Mouse (Mus musculus) myocyte (in vitro differentiated cells): ENCODE results near the gene Tmeff1. TPM values are rescaled to one million over a fixed set of nuclear protein-coding genes. Genes with fewer than 3 reads are reported as not detected.

Experiments
- H3K27me3 ChIP-seq: one replicate; pipeline ENCODE4 v1.6.1; 2011; ENCODE audit not compliant: control insufficient read depth, insufficient read depth, insufficient read length
- H3K36me3 ChIP-seq: one replicate; pipeline ENCODE4 v1.6.1; 2011; ENCODE audit not compliant: control insufficient read depth, insufficient read depth
- H3K4me2 ChIP-seq: one replicate; pipeline ENCODE4 v1.6.1; 2011; ENCODE audit warnings: low read depth, control low read depth
- H3K4me3 ChIP-seq: one replicate; pipeline ENCODE4 v1.5.1; 2011; ENCODE audit warnings: mild to moderate bottlenecking, control low read depth, moderate library complexity
- H3K79me2 ChIP-seq: one replicate; pipeline ENCODE4 v1.6.1; 2011; ENCODE audit not compliant: control insufficient read depth, insufficient read depth
- H3ac ChIP-seq: one replicate; pipeline ENCODE4 v1.6.1; 2011; ENCODE audit not compliant: control insufficient read depth, insufficient read length
- CEBPB ChIP-seq: IDR thresholded peaks from 2 replicates; pipeline ENCODE4 v1.6.1; 2011; ENCODE audit warnings: mild to moderate bottlenecking, moderate library complexity; ENCODE audit not compliant: poor library complexity, insufficient read depth, severe bottlenecking
- E2F4 ChIP-seq: IDR thresholded peaks from one replicate; pipeline ENCODE4 v1.6.1; 2011; ENCODE audit warnings: mild to moderate bottlenecking, control low read depth, moderate library complexity; ENCODE audit not compliant: insufficient read depth
- MAX ChIP-seq: IDR thresholded peaks from one replicate; pipeline ENCODE4 v1.6.1; 2011; ENCODE audit warnings: low read depth, mild to moderate bottlenecking, control low read depth
- MYOD1 ChIP-seq, 3 experiments: IDR thresholded peaks; one replicate each; pipeline ENCODE4 v1.6.1; 2011; ENCODE audit warnings: control low read depth in 2 of 3, low read depth in 2 of 3, mild to moderate bottlenecking in 2 of 3, moderate library complexity in 1 of 3; ENCODE audit not compliant: insufficient read length in 2 of 3, control insufficient read depth in 1 of 3
- MYOG ChIP-seq, 3 experiments: IDR thresholded peaks; one replicate each; pipeline ENCODE4 v1.6.1; 2011; ENCODE audit warnings: control low read depth in 2 of 3, low read depth in 2 of 3, mild to moderate bottlenecking in 2 of 3; ENCODE audit not compliant: insufficient read length in 2 of 3, control insufficient read depth in 1 of 3, insufficient read depth in 1 of 3
- POLR2A ChIP-seq: IDR thresholded peaks from one replicate; pipeline ENCODE4 v1.6.1; 2011; ENCODE audit warnings: low read depth, mild to moderate bottlenecking, control low read depth, moderate library complexity; ENCODE audit not compliant: insufficient read length
- POLR2AphosphoS2 ChIP-seq: IDR thresholded peaks from one replicate; pipeline ENCODE4 v1.6.1; 2011; ENCODE audit warnings: low read depth, control low read depth; ENCODE audit not compliant: insufficient read length
- REST ChIP-seq: IDR thresholded peaks from one replicate; pipeline ENCODE4 v1.6.1; 2011; ENCODE audit warnings: mild to moderate bottlenecking, control low read depth, moderate library complexity; ENCODE audit not compliant: insufficient read depth, insufficient read length
- SRF ChIP-seq: IDR thresholded peaks from one replicate; pipeline ENCODE4 v1.6.1; 2011; ENCODE audit warnings: low read depth; ENCODE audit not compliant: control insufficient read depth, insufficient read length
- TCF12 ChIP-seq: IDR thresholded peaks from one replicate; pipeline ENCODE4 v1.6.1; 2011; ENCODE audit warnings: mild to moderate bottlenecking, control low read depth; ENCODE audit not compliant: poor library complexity, insufficient read depth, severe bottlenecking
- TCF3 ChIP-seq: IDR thresholded peaks from one replicate; pipeline ENCODE4 v1.6.1; 2011; ENCODE audit warnings: low read depth, control low read depth; ENCODE audit not compliant: insufficient read length
- USF1 ChIP-seq: IDR thresholded peaks from one replicate; pipeline ENCODE4 v1.6.1; 2011; ENCODE audit warnings: low read depth, mild to moderate bottlenecking, control low read depth, moderate library complexity
- polyA plus RNA-seq: library from polyadenylated mRNA; unstranded; fragments of >200 nt; fragmentation: generic; extraction: Trizol; gene quantifications from one replicate; pipeline ENCODE4 v1.2.1, GENCODE M21; 2012; ENCODE audit warnings: missing spikeins

The Tmeff1 gene
- polyA plus RNA-seq, 1 experiment, result 19.6 TPM

DNA sequence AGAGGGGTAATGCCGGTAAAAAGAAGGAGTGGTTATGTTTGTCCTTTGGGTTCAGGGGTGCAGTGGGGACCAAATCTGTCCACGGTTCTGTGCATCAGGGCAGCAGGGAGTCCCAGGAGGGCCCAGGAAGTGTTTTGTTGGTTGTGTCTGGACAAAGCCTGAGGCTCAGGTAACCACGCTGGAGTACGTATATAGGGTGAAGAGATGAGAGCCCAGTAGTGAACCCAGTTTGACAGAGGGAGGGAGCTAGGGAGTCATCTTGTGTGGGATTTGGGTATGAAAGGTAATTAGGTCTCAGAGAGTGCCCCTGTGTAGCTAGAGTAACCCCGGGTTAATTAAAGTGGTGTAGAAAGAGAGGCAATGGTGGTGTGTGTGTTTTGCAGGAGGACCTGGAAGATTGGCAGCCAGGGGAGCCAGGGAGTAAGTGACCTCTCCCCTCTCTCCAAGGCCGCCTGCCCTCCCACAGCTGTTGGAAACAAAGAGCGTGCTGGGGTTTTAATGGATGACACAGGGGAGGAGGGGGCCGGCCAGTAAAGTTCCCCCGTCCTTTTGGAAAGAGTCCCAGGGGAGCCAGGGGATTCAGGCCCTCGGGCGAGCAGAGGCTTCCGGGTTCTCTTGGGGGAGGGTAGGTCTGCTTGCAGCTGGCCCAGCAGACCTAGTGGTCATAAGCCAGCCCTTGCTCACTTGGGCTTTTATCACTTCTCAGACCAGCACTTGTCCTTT is 1.3 kb downstream of the Tmeff1 start:
- peaks cover 38% of the 10 kb centered on the region for H3K79me2 ChIP-seq
- peak in 2 of 3 experiments; percentile 6 to 19 for TF ChIP-seq MYOD1 (IDR thresholded peaks at IDR 0.05; ENCODE audit: control insufficient read depth in 1 of 3, insufficient read length in 2 of 3, low read depth in 2 of 3)
- no peak for TF ChIP-seq MYOG (IDR thresholded peaks at IDR 0.05; ENCODE audit: control insufficient read depth in 1 of 3, insufficient read depth in 1 of 3, insufficient read length in 2 of 3, low read depth in 2 of 3)
- peak overlapping the region; percentile 62 for H3K4me3 ChIP-seq
- peak overlapping the region; percentile 70 for H3K4me2 ChIP-seq
- peak overlapping the region; percentile 29 for H3ac ChIP-seq
- H3K27me3 ChIP-seq, result no peaks in the 10 kb centered on the region
- no peaks in the 10 kb centered on the region for H3K36me3 ChIP-seq

DNA sequence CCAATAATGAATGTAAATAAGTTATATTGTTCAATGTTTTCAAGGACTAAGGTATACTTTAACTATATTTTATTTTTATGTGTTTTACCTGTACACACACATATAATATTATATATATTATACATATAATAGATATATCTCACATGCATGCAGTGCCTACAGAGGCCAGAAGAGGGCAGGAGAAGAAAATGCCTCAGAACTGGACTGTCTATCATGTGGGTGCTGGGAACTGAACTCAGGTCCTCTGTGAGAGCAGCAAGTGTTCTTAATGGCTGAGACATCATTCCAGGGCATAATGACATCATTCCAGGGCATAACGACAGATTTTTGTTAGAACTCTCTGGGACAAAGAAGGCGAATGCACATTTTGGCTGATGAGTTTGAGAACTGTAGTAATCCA is 2.6 kb downstream of the Tmeff1 start:
- no peaks in the 10 kb centered on the region for H3K36me3 ChIP-seq
- H3K27me3 ChIP-seq, result no peaks in the 10 kb centered on the region
- H3K79me2 ChIP-seq, result peaks cover 44% of the 10 kb centered on the region
- TF ChIP-seq USF1, result no peak
- no peak for TF ChIP-seq SRF
- TF ChIP-seq TCF3, result no peak
- no peak for TF ChIP-seq E2F4
- no peak for TF ChIP-seq POLR2AphosphoS2
- TF ChIP-seq MAX, result no peak
- TF ChIP-seq TCF12, result no peak
- no peak overlapping the region for H3K4me3 ChIP-seq
- H3ac ChIP-seq, result no peak overlapping the region
- H3K4me2 ChIP-seq, result no peak overlapping the region

DNA sequence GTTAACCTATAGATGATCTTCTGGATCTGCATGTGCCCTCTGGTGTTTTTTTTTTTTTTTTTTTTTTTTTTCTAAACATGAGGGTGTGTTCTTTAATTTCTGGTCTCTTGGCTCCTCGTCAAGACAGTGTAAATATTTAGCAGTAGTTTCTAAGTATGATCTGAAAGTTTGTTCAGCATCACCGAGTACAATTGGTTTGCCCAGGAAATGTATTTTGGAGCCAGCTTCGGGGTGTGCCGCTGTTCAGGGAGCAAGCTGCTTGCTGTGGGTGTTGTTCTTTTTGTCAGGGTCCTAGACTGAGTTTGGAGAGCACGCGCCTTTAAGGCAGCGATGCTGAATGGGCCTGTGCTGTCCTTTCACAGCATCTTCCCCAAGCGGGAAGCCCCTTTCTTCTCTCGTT is 3.6 kb downstream of the Tmeff1 start:
- TF ChIP-seq USF1 (no peak), MYOG (IDR thresholded peaks at IDR 0.05; ENCODE audit: control insufficient read depth in 1 of 3, insufficient read depth in 1 of 3, insufficient read length in 2 of 3, low read depth in 2 of 3) (no peak), POLR2A (no peak), E2F4 (no peak), POLR2AphosphoS2 (no peak)
- Histone ChIP-seq H3K79me2 (peaks cover 50% of the 10 kb centered on the region), H3K27me3 (no peaks in the 10 kb centered on the region), H3K4me3 (no peak overlapping the region), H3K4me2 (no peak overlapping the region), H3K36me3 (no peaks in the 10 kb centered on the region), H3ac (no peak overlapping the region)

DNA sequence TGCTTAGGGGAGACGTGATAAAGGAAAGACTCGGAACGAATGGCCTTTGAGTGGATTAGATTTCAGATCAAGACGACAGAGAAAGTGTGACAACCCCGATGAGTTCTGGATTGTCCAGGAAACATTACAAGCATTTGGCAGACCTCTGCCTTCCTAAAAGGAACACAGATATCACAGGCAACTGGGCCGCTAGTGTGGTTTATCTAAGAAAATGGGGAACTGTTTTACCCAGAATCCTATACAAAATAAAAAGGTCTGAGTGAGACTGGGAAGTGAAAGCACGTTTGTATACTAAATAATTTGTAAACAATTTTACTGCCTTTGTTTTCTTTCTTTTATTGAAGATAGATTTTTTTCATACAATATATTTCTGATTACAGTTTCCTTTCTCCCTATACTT is 5.9 kb downstream of the Tmeff1 start:
- TF ChIP-seq REST, result no peak
- TF ChIP-seq E2F4, result no peak
- TF ChIP-seq TCF3, result no peak
- no peak for TF ChIP-seq POLR2AphosphoS2
- no peak for TF ChIP-seq CEBPB
- no peak for TF ChIP-seq MYOG (IDR thresholded peaks at IDR 0.05; ENCODE audit: control insufficient read depth in 1 of 3, insufficient read depth in 1 of 3, insufficient read length in 2 of 3, low read depth in 2 of 3)
- no peak for TF ChIP-seq MYOD1 (IDR thresholded peaks at IDR 0.05; ENCODE audit: control insufficient read depth in 1 of 3, insufficient read length in 2 of 3, low read depth in 2 of 3)
- TF ChIP-seq TCF12, result no peak
- TF ChIP-seq USF1, result no peak
- TF ChIP-seq POLR2A, result no peak
- no peak for TF ChIP-seq SRF
- no peak for TF ChIP-seq MAX
- Histone ChIP-seq H3K79me2 (peaks cover 67% of the 10 kb centered on the region), H3K4me3 (no peak overlapping the region), H3K27me3 (no peaks in the 10 kb centered on the region), H3K4me2 (no peak overlapping the region), H3ac (no peak overlapping the region), H3K36me3 (no peaks in the 10 kb centered on the region)

DNA sequence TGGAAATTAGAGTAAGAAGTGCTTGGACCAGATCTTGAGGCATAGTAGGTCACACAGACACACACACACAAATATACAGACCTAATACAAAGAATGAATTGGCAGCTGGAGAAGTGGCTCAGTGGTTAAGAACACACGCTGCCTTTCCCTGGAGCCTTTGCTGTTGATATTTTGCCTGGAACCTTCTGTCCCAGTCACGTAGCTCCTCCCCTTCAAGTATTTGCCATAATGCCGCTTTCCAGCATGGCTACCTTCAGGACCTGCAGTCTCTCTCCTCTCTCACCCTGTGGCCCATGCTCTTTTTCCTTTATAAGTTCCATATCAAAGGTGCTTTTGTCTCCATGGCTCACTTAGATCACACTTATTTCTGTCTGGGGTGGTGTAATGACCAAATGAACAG is 6.4 kb downstream of the Tmeff1 start:
- H3K36me3 ChIP-seq, result no peaks in the 10 kb centered on the region
- H3ac ChIP-seq, result no peak overlapping the region
- H3K4me2 ChIP-seq, result no peak overlapping the region
- peaks cover 66% of the 10 kb centered on the region for H3K79me2 ChIP-seq
- H3K27me3 ChIP-seq, result no peaks in the 10 kb centered on the region
- TF ChIP-seq MYOG (IDR thresholded peaks at IDR 0.05; ENCODE audit: control insufficient read depth in 1 of 3, insufficient read depth in 1 of 3, insufficient read length in 2 of 3, low read depth in 2 of 3), result no peak
- TF ChIP-seq SRF, result no peak
- TF ChIP-seq CEBPB, result no peak
- TF ChIP-seq POLR2A, result no peak
- no peak for TF ChIP-seq TCF12
- TF ChIP-seq REST, result no peak
- TF ChIP-seq E2F4, result no peak
- TF ChIP-seq POLR2AphosphoS2, result no peak
- no peak for TF ChIP-seq USF1
- TF ChIP-seq MYOD1 (IDR thresholded peaks at IDR 0.05; ENCODE audit: control insufficient read depth in 1 of 3, insufficient read length in 2 of 3, low read depth in 2 of 3), result no peak
- TF ChIP-seq MAX, result no peak
- TF ChIP-seq TCF3, result no peak
- H3K4me3 ChIP-seq, result no peak overlapping the region
